Mouse (Mus musculus): ENCODE data around the gene Usp37. TPM values are rescaled to one million over a fixed set of nuclear protein-coding genes. Genes with fewer than 3 reads are reported as not detected.
A peak's percentile ranks its signal among the peaks of the same experiment; 100 is the strongest.
"Not testable (repeated sequence)": the region's sequence is repeated elsewhere in the genome, so short reads cannot be mapped to it uniquely, and the experiment has no call there.

Gene Usp37
- polyA plus RNA-seq, 1 experiment, result 52.1 TPM

DNA sequence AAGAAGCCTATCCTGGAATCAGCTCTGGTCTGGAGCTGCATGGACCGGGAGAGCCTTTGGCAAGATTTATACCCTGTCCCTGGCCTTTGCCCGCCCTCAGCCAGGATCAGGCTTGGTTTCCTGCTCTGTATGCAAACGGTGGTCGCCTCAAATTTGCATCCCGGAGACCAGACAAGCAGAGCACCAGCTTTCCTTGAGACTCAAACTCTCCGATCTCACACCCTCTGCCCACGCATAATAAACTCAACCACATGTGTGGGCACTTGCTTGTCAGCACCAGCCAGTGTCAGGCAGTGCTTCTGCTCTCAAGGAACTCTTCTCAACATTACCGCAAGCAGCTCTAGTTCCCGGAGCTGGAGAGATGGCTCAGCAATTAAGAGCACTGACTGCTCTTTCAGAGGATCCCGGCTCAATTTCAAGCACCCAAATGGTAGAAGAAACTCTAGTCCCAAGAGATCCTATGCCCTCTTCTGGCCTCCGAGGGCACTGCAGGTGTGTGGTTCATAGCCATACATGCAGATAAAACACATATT is 146.1 kb downstream of the Usp37 start:
- no peaks in the 10 kb centered on the region for H3K27me3 ChIP-seq (ENCODE audit: control insufficient read depth, insufficient read depth, low read length, poor library complexity, severe bottlenecking)
- peak overlapping the region; percentile 70 for H3K4me3 ChIP-seq (ENCODE audit: low read depth, low read length)
- peak overlapping the region; percentile 77 for H3K27ac ChIP-seq (ENCODE audit: insufficient read depth, low read length)
- TF ChIP-seq EP300 (IDR thresholded peaks at IDR 0.05; ENCODE audit: insufficient read depth, low read depth, low read length) (no peak), CTCF (IDR thresholded peaks at IDR 0.05; ENCODE audit: low read depth, low read length) (peak; percentile 46)
- H3K36me3 ChIP-seq (ENCODE audit: control insufficient read depth, insufficient read depth, low read length, poor library complexity, severe bottlenecking), result peaks cover 8% of the 10 kb centered on the region; the same call in 1 of the 2 replicates
- H3K9me3 ChIP-seq (replicated peaks; ENCODE audit: control insufficient read depth, insufficient read depth, low read length, poor library complexity, severe bottlenecking), result no peaks in the 10 kb centered on the region
- H3K9ac ChIP-seq (ENCODE audit: low read depth, poor library complexity, severe bottlenecking), result peak overlapping the region; percentile 73
- no peaks in the 10 kb centered on the region for H3K4me1 ChIP-seq (ENCODE audit: control insufficient read depth, insufficient read depth, low read length)

DNA sequence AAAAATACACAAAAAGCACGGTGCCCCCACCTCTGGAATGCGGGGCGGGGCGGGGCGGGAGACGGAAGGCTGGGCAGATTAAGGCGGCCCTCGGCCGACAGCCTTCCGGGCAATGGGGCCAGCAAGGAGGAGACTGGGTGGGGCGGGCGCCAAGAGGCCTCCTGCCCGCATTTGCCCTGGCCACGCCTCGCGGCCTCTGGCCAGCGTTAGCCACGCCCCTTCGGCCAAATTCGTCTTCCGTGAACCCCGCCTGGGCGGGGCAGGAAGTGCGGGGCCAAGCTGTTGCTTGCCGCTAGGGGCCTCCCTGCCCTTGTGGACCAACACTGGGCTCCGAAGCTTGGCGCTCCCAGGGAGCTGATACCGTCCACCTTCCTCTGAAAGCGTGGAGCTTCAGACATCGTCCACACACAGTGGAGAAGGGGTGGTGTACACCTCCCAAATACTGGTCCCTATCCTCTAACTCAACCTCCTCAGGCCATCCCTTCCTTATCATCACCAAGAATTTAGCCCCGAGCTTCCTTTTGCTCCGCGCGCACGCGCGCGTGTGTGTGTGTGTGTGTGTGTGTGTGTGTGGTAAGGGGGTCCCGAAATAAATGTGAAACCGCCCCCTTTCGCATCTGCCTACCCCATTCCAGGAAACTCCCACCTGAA is 146.7 kb downstream of the Usp37 start:
- Histone ChIP-seq H3K9ac (ENCODE audit: low read depth, poor library complexity, severe bottlenecking) (peak overlapping the region; percentile 73), H3K4me3 (ENCODE audit: low read depth, low read length) (peak overlapping the region; percentile 70), H3K4me1 (ENCODE audit: control insufficient read depth, insufficient read depth, low read length) (no peaks in the 10 kb centered on the region), H3K36me3 (ENCODE audit: control insufficient read depth, insufficient read depth, low read length, poor library complexity, severe bottlenecking) (peaks cover 8% of the 10 kb centered on the region; the same call in 1 of the 2 replicates), H3K9me3 (replicated peaks; ENCODE audit: control insufficient read depth, insufficient read depth, low read length, poor library complexity, severe bottlenecking) (no peaks in the 10 kb centered on the region), H3K27ac (ENCODE audit: insufficient read depth, low read length) (peak overlapping the region; percentile 77), H3K27me3 (ENCODE audit: control insufficient read depth, insufficient read depth, low read length, poor library complexity, severe bottlenecking) (no peaks in the 10 kb centered on the region)
- peak; percentile 64 for TF ChIP-seq CTCF (IDR thresholded peaks at IDR 0.05; ENCODE audit: low read depth, low read length)
- 0 out of 2 replicates have a peak, but pooled peaks have one; percentile 64 for TF ChIP-seq EP300 (IDR thresholded peaks at IDR 0.05; ENCODE audit: insufficient read depth, low read depth, low read length)
- TF ChIP-seq POLR2A (IDR thresholded peaks at IDR 0.05; ENCODE audit: insufficient read depth, low read length), result peak; percentile 87

DNA sequence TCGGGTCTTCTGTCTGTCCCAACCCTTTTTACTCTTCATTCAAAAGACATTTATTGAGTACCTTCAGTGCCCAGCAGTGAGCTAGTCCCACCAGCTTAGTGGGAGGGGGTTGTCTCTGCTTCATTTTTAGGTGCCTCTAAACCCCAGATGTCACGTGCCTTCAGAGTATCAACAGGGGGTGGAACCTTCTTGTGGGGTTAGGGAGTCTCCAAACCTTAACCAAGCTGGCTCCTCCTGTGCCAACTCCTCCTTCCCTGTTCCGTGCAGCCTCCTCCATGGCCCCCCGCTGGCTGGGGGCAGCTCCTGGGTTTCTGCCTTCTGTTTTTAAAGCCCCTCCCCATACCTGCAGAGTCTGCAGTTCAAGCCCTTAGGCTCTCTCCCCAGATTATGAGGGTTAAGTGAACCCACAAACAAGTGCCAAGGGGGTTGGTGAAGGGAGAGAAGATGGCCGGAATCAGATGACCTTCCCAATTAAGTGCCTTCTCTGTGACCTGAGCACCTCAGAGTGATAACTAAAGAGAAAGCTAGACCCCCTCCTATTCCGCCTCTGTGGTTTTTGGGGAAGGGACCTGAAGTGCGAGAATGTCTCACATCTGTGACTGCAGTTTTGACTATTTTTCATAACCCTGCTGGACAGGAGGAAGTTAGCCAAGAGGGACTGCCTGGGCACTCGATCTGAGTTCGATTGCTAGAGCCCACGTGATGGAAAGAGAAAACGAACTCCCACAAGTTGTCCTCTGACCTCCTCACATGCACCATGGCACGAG is 147.4 kb downstream of the Usp37 start:
- not testable (repeated sequence) for H3K4me1 ChIP-seq (ENCODE audit: control insufficient read depth, insufficient read depth, low read length); H3K36me3 ChIP-seq (ENCODE audit: control insufficient read depth, insufficient read depth, low read length, poor library complexity, severe bottlenecking); H3K27me3 ChIP-seq (ENCODE audit: control insufficient read depth, insufficient read depth, low read length, poor library complexity, severe bottlenecking); H3K9me3 ChIP-seq (replicated peaks; ENCODE audit: control insufficient read depth, insufficient read depth, low read length, poor library complexity, severe bottlenecking); H3K9ac ChIP-seq (ENCODE audit: low read depth, poor library complexity, severe bottlenecking)
- Histone ChIP-seq H3K27ac (ENCODE audit: insufficient read depth, low read length) (peak overlapping the region; percentile 35; the same call in 1 of the 2 replicates), H3K4me3 (ENCODE audit: low read depth, low read length) (peak overlapping the region; percentile 47)

DNA sequence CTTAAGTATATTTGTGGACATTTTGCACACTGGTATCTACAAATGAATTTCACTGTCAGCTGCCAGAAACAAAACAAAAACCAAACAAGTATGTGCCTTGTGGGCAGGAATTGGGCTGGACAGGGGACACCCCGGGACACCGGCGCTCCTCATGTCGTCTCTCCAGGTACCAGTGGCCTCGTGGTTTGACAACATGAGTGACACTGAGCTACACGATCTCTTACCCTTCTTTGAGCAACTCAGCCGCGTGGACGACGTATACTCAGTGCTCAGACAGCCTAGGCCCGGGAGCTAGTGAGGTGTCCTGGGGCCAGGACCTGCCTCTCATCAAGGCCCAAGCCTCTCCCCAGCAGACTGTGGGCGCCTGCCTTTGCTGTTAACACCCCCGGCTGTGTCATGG is 148.8 kb downstream of the Usp37 start:
- H3K4me1 ChIP-seq (ENCODE audit: control insufficient read depth, insufficient read depth, low read length), result no peaks in the 10 kb centered on the region
- no peak overlapping the region for H3K9ac ChIP-seq (ENCODE audit: low read depth, poor library complexity, severe bottlenecking)

DNA sequence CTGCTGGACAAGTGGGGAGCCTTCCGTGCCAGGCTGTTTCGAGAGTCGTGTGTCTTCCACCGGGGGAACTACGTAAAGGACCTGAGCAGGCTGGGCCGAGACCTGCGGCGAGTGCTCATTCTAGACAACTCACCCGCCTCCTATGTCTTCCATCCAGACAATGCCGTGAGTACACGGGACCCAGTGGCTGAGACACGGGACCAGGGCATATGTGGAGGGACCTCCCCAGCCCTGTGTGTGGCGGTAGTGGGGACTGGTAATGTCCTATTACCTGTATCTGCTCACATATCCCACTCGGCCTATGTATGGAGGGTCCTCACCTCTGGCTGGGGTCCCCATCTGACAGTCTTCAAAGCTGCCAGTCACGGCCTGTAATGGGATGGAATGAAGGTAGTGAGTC is 149.2 kb downstream of the Usp37 start:
- H3K4me3 ChIP-seq (ENCODE audit: low read depth, low read length), result no peak overlapping the region
- no peaks in the 10 kb centered on the region for H3K27me3 ChIP-seq (ENCODE audit: control insufficient read depth, insufficient read depth, low read length, poor library complexity, severe bottlenecking)
- H3K4me1 ChIP-seq (ENCODE audit: control insufficient read depth, insufficient read depth, low read length), result no peaks in the 10 kb centered on the region
- no peak overlapping the region for H3K9ac ChIP-seq (ENCODE audit: low read depth, poor library complexity, severe bottlenecking)
- TF ChIP-seq EP300 (IDR thresholded peaks at IDR 0.05; ENCODE audit: insufficient read depth, low read depth, low read length), result no peak
- no peak for TF ChIP-seq CTCF (IDR thresholded peaks at IDR 0.05; ENCODE audit: low read depth, low read length)
- TF ChIP-seq POLR2A (IDR thresholded peaks at IDR 0.05; ENCODE audit: insufficient read depth, low read length), result no peak
- peaks cover 8% of the 10 kb centered on the region; the same call in 1 of the 2 replicates for H3K36me3 ChIP-seq (ENCODE audit: control insufficient read depth, insufficient read depth, low read length, poor library complexity, severe bottlenecking)
- no peak overlapping the region for H3K27ac ChIP-seq (ENCODE audit: insufficient read depth, low read length)
- H3K9me3 ChIP-seq (replicated peaks; ENCODE audit: control insufficient read depth, insufficient read depth, low read length, poor library complexity, severe bottlenecking), result no peaks in the 10 kb centered on the region

More for the DNA sequence above, 148.8 kb downstream of the Usp37 start:
- Histone ChIP-seq H3K4me3 (ENCODE audit: low read depth, low read length) (no peak overlapping the region), H3K36me3 (ENCODE audit: control insufficient read depth, insufficient read depth, low read length, poor library complexity, severe bottlenecking) (peaks cover 8% of the 10 kb centered on the region; the same call in 1 of the 2 replicates), H3K27ac (ENCODE audit: insufficient read depth, low read length) (no peak overlapping the region), H3K27me3 (ENCODE audit: control insufficient read depth, insufficient read depth, low read length, poor library complexity, severe bottlenecking) (no peaks in the 10 kb centered on the region), H3K9me3 (replicated peaks; ENCODE audit: control insufficient read depth, insufficient read depth, low read length, poor library complexity, severe bottlenecking) (no peaks in the 10 kb centered on the region)
- TF ChIP-seq EP300 (IDR thresholded peaks at IDR 0.05; ENCODE audit: insufficient read depth, low read depth, low read length) (no peak), CTCF (IDR thresholded peaks at IDR 0.05; ENCODE audit: low read depth, low read length) (no peak), POLR2A (IDR thresholded peaks at IDR 0.05; ENCODE audit: insufficient read depth, low read length) (no peak)

DNA sequence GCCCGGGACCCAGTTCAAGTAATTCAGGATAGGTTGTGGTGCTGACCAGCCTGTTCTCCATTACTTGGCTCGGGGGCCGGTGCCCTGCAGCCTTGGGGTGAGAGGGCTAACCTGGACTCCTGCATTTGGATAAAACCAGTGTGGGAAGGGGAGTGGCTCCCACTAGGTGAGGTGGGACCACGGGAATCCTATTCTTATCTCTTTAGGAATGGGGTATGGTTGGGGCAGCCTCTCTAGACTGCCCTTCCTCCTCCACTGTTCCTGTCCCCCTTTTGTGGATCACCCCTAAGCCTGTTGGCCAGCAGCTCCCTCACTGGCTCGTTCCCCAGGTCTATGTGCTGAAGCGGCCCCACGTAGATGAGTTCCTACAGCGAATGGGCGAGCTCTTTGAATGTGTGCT is 149.8 kb downstream of the Usp37 start:
- Histone ChIP-seq H3K9ac (ENCODE audit: low read depth, poor library complexity, severe bottlenecking) (no peak overlapping the region), H3K4me3 (ENCODE audit: low read depth, low read length) (no peak overlapping the region), H3K36me3 (ENCODE audit: control insufficient read depth, insufficient read depth, low read length, poor library complexity, severe bottlenecking) (peaks cover 8% of the 10 kb centered on the region; the same call in 1 of the 2 replicates), H3K27me3 (ENCODE audit: control insufficient read depth, insufficient read depth, low read length, poor library complexity, severe bottlenecking) (no peaks in the 10 kb centered on the region), H3K27ac (ENCODE audit: insufficient read depth, low read length) (no peak overlapping the region), H3K9me3 (replicated peaks; ENCODE audit: control insufficient read depth, insufficient read depth, low read length, poor library complexity, severe bottlenecking) (no peaks in the 10 kb centered on the region), H3K4me1 (ENCODE audit: control insufficient read depth, insufficient read depth, low read length) (no peaks in the 10 kb centered on the region)
- TF ChIP-seq EP300 (IDR thresholded peaks at IDR 0.05; ENCODE audit: insufficient read depth, low read depth, low read length) (no peak), POLR2A (IDR thresholded peaks at IDR 0.05; ENCODE audit: insufficient read depth, low read length) (no peak)

All from ES-Bruce4 (cell line).